9 mouse cellular contexts compared by ENCODE assay signal in genomic region chr4:148914863-148915622, GRCm38 (mm10).
DNase-seq lines count a peak whose midpoint lies in the region; ATAC-seq lines count a peak whose summit lies in the region.
"Had no signal": no experiment of that assay in that cellular context is flagged by ENCODE, and none has a peak within 500 bp of the region (broad histone marks: within the 10 kb centered on the region; RNA-seq: fewer than 3 reads in every experiment).

No protein-coding gene starts in this region.

- H3K4me3 ChIP-seq in heart, embryonic 11.5 days (ENCODE audit: low read depth, low read length) = no peak overlapping the region
- H3K4me3 ChIP-seq: erythroblast, embryonic 14.5 days had no signal

- H3K36me3 ChIP-seq in heart, embryonic 11.5 days (ENCODE audit: control insufficient read depth, insufficient read depth, low read length) = no peaks in the 10 kb centered on the region

- 0 out of 2 replicates have a peak, but pooled peaks have one; percentile 29 for ATAC-seq in heart, embryonic 11.5 days (replicated peaks; ENCODE audit: insufficient number of reproducible peaks, low FRiP score, low TSS enrichment)

- H3K4me1 ChIP-seq in heart, embryonic 11.5 days (ENCODE audit: control insufficient read depth, insufficient read depth, low read length) = peaks cover 75% of the 10 kb centered on the region

- peak overlapping the region; percentile 35; the same call in 1 of the 2 replicates for H3K27ac ChIP-seq in heart, embryonic 11.5 days (ENCODE audit: low read depth, low read length)

- DNase-seq in adrenal gland, postnatal 10 days = peak; percentile 71
- DNase-seq in adrenal gland, adult 2 months = no peak
- peak; percentile 68 for DNase-seq in embryo, embryonic 11.5 days (ENCODE audit: low read depth, low spot score)
- DNase-seq in kidney, adult 8-10 months = peak; percentile 73 to 77
- peak; percentile 90 for DNase-seq in lung, postnatal 10 days
- peak; percentile 33 for DNase-seq in skeletal muscle tissue, adult 2 months (ENCODE audit: low read depth, low spot score)
- DNase-seq in right cerebral cortex, adult 18-20 months = no peak

- no peak overlapping the region; the same call in 1 of the 2 replicates for H3K4me2 ChIP-seq in heart, embryonic 11.5 days

- no peaks in the 10 kb centered on the region for H3K9me3 ChIP-seq in heart, embryonic 11.5 days (replicated peaks; ENCODE audit: control insufficient read depth, low read length)

- H3K27me3 ChIP-seq in heart, embryonic 11.5 days (ENCODE audit: control insufficient read depth, insufficient read depth, low read length) = no peaks in the 10 kb centered on the region; the same call in 1 of the 2 replicates

- WGBS in heart, embryonic 11.5 days (ENCODE audit: insufficient replicate concordance) = 46% methylated on average over 10 of the region's 10 CpGs

- H3K9ac ChIP-seq in heart, embryonic 11.5 days (ENCODE audit: low read depth, low read length) = no peak overlapping the region

Comparison
In these comparisons a context has a peak if more than half of its experiments do, and no peak if none do; other contexts are left out.
1. DNase-seq: peak in adrenal gland, postnatal 10 days (single experiment), embryo, embryonic 11.5 days (single experiment), kidney, adult 8-10 months (2 of 2), lung, postnatal 10 days (single experiment) and skeletal muscle tissue, adult 2 months (single experiment); none in adrenal gland, adult 2 months (single experiment) and right cerebral cortex, adult 18-20 months (single experiment).